ENCODE assay signal across 28 mouse cellular contexts in the genomic region with DNA sequence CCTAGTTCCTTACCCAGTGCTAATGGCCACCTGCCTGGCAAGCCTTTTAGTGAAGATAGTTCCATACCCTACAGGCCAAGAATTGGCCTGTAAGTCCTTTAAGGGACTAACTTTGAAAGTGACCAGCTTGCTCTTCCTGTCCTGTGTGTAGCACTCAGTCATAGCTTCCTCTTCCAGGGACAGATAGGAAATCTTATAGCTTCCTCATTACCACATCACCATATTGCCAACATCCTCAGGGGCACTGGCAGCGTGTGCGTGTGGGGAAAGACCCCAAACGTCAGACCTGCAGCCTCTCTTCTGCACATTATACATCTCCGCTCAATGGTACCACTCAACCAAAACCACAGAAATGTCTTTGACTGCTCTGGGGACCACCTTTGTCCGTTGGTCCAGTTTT. TPM values are rescaled to one million over a fixed set of nuclear protein-coding genes. Genes with fewer than 3 reads are reported as not detected.
DNase-seq lines count a peak whose midpoint lies in the region; ATAC-seq and TF ChIP-seq lines count a peak whose summit lies in the region.
"Had no signal": no experiment of that assay in that cellular context is flagged by ENCODE, and none has a peak within 500 bp of the region (broad histone marks: within the 10 kb centered on the region; RNA-seq: fewer than 3 reads in every experiment).

No protein-coding gene starts in this region.

- TF ChIP-seq EP300 in liver, postnatal 0 days (IDR thresholded peaks at IDR 0.05; ENCODE audit: low read depth), result no peak

- no peaks in the 10 kb centered on the region for H3K27me3 ChIP-seq in liver, postnatal 0 days (ENCODE audit: insufficient read depth, low read length)
- peaks cover 30% of the 10 kb centered on the region for H3K27me3 ChIP-seq in liver, embryonic 12.5 days (replicated peaks)
- H3K27me3 ChIP-seq: embryonic facial prominence, embryonic 12.5 days; hindbrain, embryonic 12.5 days; lung, embryonic 15.5 days; midbrain, embryonic 15.5 days had no signal

- no peak for TF ChIP-seq POLR2A in bone marrow, adult 2 months (IDR thresholded peaks at IDR 0.05; ENCODE audit: borderline replicate concordance, control insufficient read depth, low read depth, low read length)

- no peak for TF ChIP-seq CTCF in liver, postnatal 0 days (IDR thresholded peaks at IDR 0.05; ENCODE audit: low read depth)
- TF ChIP-seq CTCF in bone marrow, adult 2 months (IDR thresholded peaks at IDR 0.05; ENCODE audit: control insufficient read depth, insufficient read depth, low read length), result no peak
- TF ChIP-seq CTCF in layer of hippocampus, adult 2 months (conservative IDR thresholded peaks at IDR 0.05), result no peak

- peak overlapping the region; percentile 38 for H3K4me2 ChIP-seq in liver, postnatal 0 days (ENCODE audit: low read depth, low read length)
- no peak overlapping the region for H3K4me2 ChIP-seq in liver, embryonic 12.5 days
- H3K4me2 ChIP-seq: embryonic facial prominence, embryonic 12.5 days; heart, embryonic 15.5 days; hindbrain, embryonic 12.5 days; liver, embryonic 15.5 days; lung, embryonic 15.5 days; midbrain, embryonic 15.5 days had no signal

- no peak for DNase-seq in liver, postnatal 0 days
- DNase-seq in layer of hippocampus, adult 2 months (ENCODE audit: low spot score in 2 of 2), result no peak
- no peak for DNase-seq in right cerebral cortex, adult 18-20 months
- no peak for DNase-seq in Muller cell, postnatal 12 days (ENCODE audit: inconsistent ontology term)
- DNase-seq: adrenal gland, adult 8-10 months; cerebellum, adult 8-10 months; cerebellum, postnatal 25 days; kidney, adult 9 months; kidney, postnatal 10 days; layer of hippocampus, adult 9-11 months; liver; thymus, postnatal 14 days had no signal

- H3K9me3 ChIP-seq in liver, postnatal 0 days (ENCODE audit: low read length), result no peaks in the 10 kb centered on the region
- H3K9me3 ChIP-seq in liver, embryonic 12.5 days (replicated peaks), result no peaks in the 10 kb centered on the region
- H3K9me3 ChIP-seq: embryonic facial prominence, embryonic 12.5 days; forebrain, embryonic 10.5 days; heart, embryonic 10.5 days; heart, embryonic 15.5 days; hindbrain, embryonic 12.5 days; liver, embryonic 15.5 days; lung, embryonic 15.5 days; midbrain, embryonic 10.5 days; midbrain, embryonic 15.5 days had no signal

- H3K36me3 ChIP-seq in liver, postnatal 0 days (replicated peaks; ENCODE audit: insufficient read depth, low read length), result no peaks in the 10 kb centered on the region
- H3K36me3 ChIP-seq in liver, embryonic 12.5 days, result no peaks in the 10 kb centered on the region
- H3K36me3 ChIP-seq: embryonic facial prominence, embryonic 12.5 days; forebrain, embryonic 10.5 days; heart, embryonic 10.5 days; heart, embryonic 15.5 days; hindbrain, embryonic 12.5 days; liver, embryonic 15.5 days; lung, embryonic 15.5 days; midbrain, embryonic 10.5 days; midbrain, embryonic 15.5 days had no signal

- peaks cover 4% of the 10 kb centered on the region; the same call in 1 of the 2 replicates for H3K4me1 ChIP-seq in liver, postnatal 0 days (ENCODE audit: insufficient read depth)
- no peaks in the 10 kb centered on the region for H3K4me1 ChIP-seq in liver, embryonic 12.5 days
- H3K4me1 ChIP-seq in bone marrow, adult 2 months (ENCODE audit: control insufficient read depth, insufficient read depth, low read length), result peaks cover 2% of the 10 kb centered on the region
- H3K4me1 ChIP-seq: embryonic facial prominence, embryonic 12.5 days; heart, embryonic 15.5 days; liver, embryonic 15.5 days; midbrain, embryonic 15.5 days had no signal

- H3K27ac ChIP-seq in liver, postnatal 0 days (ENCODE audit: low read depth), result peak overlapping the region; percentile 75
- no peak overlapping the region for H3K27ac ChIP-seq in liver, embryonic 12.5 days
- H3K27ac ChIP-seq in bone marrow, adult 2 months (ENCODE audit: control insufficient read depth, insufficient read depth, low read depth, low read length, poor library complexity), result peak overlapping the region; percentile 93
- no peak overlapping the region for H3K27ac ChIP-seq in layer of hippocampus, adult 2 months
- H3K27ac ChIP-seq: forebrain, embryonic 10.5 days; heart, embryonic 10.5 days; heart, embryonic 15.5 days; hindbrain, embryonic 12.5 days; liver, embryonic 15.5 days; lung, embryonic 15.5 days; midbrain, embryonic 10.5 days; midbrain, embryonic 15.5 days had no signal

- no peak overlapping the region for H3K4me3 ChIP-seq in liver, postnatal 0 days (ENCODE audit: low read depth, low read length)
- H3K4me3 ChIP-seq in liver, embryonic 12.5 days, result no peak overlapping the region
- no peak overlapping the region for H3K4me3 ChIP-seq in bone marrow, adult 2 months (replicated peaks; ENCODE audit: control insufficient read depth, low read depth, low read length)
- H3K4me3 ChIP-seq in layer of hippocampus, adult 2 months, result no peak overlapping the region
- H3K4me3 ChIP-seq: embryonic facial prominence, embryonic 12.5 days; forebrain, embryonic 10.5 days; heart, embryonic 10.5 days; heart, embryonic 15.5 days; hindbrain, embryonic 12.5 days; liver, embryonic 15.5 days; lung, embryonic 15.5 days; midbrain, embryonic 10.5 days; midbrain, embryonic 15.5 days had no signal

- WGBS in liver, postnatal 0 days (ENCODE audit: insufficient replicate concordance), result 33% methylated on average over 5 of the region's 5 CpGs
- 27% methylated on average over 5 of the region's 5 CpGs for WGBS in liver, embryonic 12.5 days (ENCODE audit: insufficient replicate concordance)
- WGBS in bone marrow, adult 2 months, result 13% methylated on average over 5 of the region's 5 CpGs

- ATAC-seq in liver, postnatal 0 days, result peak; percentile 56
- ATAC-seq in liver, embryonic 12.5 days, result no peak
- peak; percentile 93 for ATAC-seq in megakaryocyte, adult 5-6 weeks (ENCODE audit: poor library complexity, severe bottlenecking)
- ATAC-seq: activated CD4-positive, CD25-positive, alpha-beta regulatory T cell, adult 4 months; CD4-positive, CD25-positive, alpha-beta regulatory T cell, adult 4 months; forebrain, embryonic 16.5 days; intestine, embryonic 16.5 days; midbrain, embryonic 15.5 days had no signal

- H3K9ac ChIP-seq in liver, postnatal 0 days (replicated peaks), result no peak overlapping the region
- H3K9ac ChIP-seq in liver, embryonic 12.5 days, result no peak overlapping the region
- H3K9ac ChIP-seq: embryonic facial prominence, embryonic 12.5 days; heart, embryonic 15.5 days; hindbrain, embryonic 12.5 days; liver, embryonic 15.5 days; lung, embryonic 15.5 days; midbrain, embryonic 15.5 days had no signal

RNA-seq across cellular contexts. Expression of gene Fosl2, which starts 13.2 kb away (rescaled TPM):
- 0.92 and 0.95 TPM in 2 replicates for polyA plus RNA-seq in liver, postnatal 0 days (2015; fragmentation: Nextera tagmentation; extraction: Ambion mirVana)
- polyA plus RNA-seq in liver, embryonic 12.5 days (2016; fragmentation: Nextera tagmentation; extraction: Ambion mirVana), result 0.73 and 0.84 TPM in 2 replicates
- 8.9 and 19.6 TPM in 2 replicates for polyA plus RNA-seq in bone marrow, adult 2 months (2011; ENCODE audit: insufficient read depth, insufficient read length, low replicate concordance, missing spikeins)
- total RNA-seq in megakaryocyte, adult 5-6 weeks (2015), result 126 and 128 TPM in 2 replicates
- total RNA-seq in megakaryocyte, adult 5-6 weeks (2017), result 66.3 and 84.1 TPM in 2 replicates
- 10 to 100 TPM; 52.1 to 52.5 TPM for total RNA-seq in layer of hippocampus, adult 2 months (2021)

Comparison
In these comparisons a context has a peak if more than half of its experiments do, and no peak if none do; other contexts are left out.
1. H3K27ac ChIP-seq: peak in liver, postnatal 0 days (single experiment) and bone marrow, adult 2 months (single experiment); none in liver, embryonic 12.5 days (single experiment) and layer of hippocampus, adult 2 months (single experiment).